Mouse (Mus musculus): ENCODE results near the gene Zfp275. TPM values are rescaled to one million over a fixed set of nuclear protein-coding genes. Genes with fewer than 3 reads are reported as not detected.
"Not testable (repeated sequence)": the region's sequence is repeated elsewhere in the genome, so short reads cannot be mapped to it uniquely, and the experiment has no call there.

The Zfp275 gene
- polyA plus RNA-seq, 1 experiment from 2014 or later = 12.6 TPM

DNA sequence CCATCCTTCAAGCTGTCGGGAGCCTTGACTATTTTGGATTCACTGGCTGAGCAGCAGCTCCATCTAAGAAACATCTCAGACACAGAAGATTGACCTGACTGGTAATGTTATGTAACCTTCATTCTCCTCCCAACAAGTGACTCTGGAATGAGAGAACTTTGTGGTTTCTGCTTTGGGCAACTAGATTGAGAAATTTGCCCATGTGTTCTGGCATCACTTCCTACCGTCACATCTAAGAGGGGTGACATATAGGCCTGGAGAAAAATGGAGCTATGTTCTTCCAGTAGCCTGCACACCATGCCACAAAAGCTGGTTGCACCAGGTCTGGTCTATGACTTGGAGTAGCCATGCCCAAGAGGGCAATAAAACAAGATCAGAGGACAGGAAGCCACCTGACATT is 13.7 kb downstream of the Zfp275 start:
- Histone ChIP-seq H3K27ac (no peak overlapping the region), H3K4me3 (no peak overlapping the region), H3K27me3 (ENCODE audit: insufficient read depth, poor library complexity, severe bottlenecking) (no peaks in the 10 kb centered on the region), H3K9me3 (peaks cover 11% of the 10 kb centered on the region; the same call in 1 of the 2 replicates), H3K36me3 (peaks cover 75% of the 10 kb centered on the region), H3K4me1 (replicated peaks) (no peaks in the 10 kb centered on the region)
- 93% methylated on average over 2 of the region's 2 CpGs for WGBS
- no peak for DNase-seq (ENCODE audit: low spot score)

DNA sequence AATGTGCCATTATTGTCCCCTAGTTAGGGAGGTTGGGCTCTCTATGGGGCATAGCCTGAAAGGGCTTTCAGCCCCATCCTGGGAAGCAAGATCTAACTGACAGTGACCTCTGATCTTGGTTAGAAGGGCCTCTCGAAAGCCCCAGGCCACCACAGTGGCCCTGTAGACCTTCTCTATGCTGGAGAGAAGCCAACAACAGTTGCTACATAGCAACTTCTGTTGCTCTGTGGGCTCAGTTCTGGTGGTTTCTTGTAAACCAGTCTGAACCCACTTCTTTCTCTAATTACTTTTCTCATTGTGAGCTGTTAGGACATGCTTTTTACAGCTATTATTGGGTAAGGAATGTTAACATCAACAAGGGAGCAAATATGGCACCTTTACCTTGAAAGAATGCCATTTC is 14.3 kb downstream of the Zfp275 start:
- peaks cover 69% of the 10 kb centered on the region for H3K36me3 ChIP-seq
- WGBS = 84% methylated on average over 1 of the region's 1 CpGs

DNA sequence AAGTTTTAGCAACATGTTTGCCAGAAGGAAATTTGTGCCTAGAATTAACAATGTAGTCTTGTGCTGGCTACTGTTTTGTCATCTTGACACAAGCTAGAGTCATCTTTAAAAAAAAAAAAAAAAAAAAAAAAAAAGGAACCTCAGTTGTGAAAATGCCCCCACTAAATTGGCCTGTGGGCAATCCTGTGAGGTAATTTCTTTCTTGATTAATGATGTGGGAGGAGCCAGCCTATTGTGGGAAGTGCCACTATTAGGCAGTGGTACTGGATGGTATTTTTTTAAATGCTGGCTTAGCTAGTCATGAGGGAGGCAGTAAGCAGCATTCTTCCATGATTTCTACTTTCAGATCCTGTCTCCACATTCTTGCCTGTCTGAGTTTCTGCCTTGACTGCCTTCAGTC is 20.9 kb downstream of the Zfp275 start:
- Histone ChIP-seq H3K36me3 (peaks cover 8% of the 10 kb centered on the region), H3K4me3 (no peak overlapping the region), H3K9me3 (no peaks in the 10 kb centered on the region), H3K4me1 (replicated peaks) (no peaks in the 10 kb centered on the region), H3K27ac (no peak overlapping the region), H3K27me3 (ENCODE audit: insufficient read depth, poor library complexity, severe bottlenecking) (no peaks in the 10 kb centered on the region)
- no peak for DNase-seq (ENCODE audit: low spot score)

More for the DNA sequence above, 14.3 kb downstream of the Zfp275 start:
- H3K4me3 ChIP-seq = no peak overlapping the region
- H3K27me3 ChIP-seq (ENCODE audit: insufficient read depth, poor library complexity, severe bottlenecking) = no peaks in the 10 kb centered on the region
- H3K9me3 ChIP-seq = peaks cover 11% of the 10 kb centered on the region; the same call in 1 of the 2 replicates
- no peak overlapping the region for H3K27ac ChIP-seq
- no peaks in the 10 kb centered on the region for H3K4me1 ChIP-seq (replicated peaks)
- DNase-seq (ENCODE audit: low spot score) = no peak

DNA sequence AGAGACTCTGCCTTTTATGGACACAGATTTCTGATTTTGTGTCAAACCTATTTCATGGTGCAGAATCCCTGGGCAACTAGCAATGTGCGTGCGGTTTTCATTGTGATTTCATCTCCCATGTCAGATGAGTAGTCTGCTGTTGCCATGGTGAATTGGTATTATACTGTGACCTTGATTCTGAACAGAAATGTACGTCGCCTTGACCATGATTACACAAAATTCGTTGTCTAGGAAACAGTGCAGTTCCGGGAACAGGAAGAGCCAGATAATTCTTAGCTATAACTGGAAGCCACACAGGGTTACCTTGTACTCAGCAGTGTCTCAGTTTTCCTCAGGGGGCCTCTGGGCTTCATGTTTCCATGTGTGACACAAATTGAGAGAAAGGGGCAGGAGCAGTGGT is 42.0 kb downstream of the Zfp275 start:
- H3K9me3 ChIP-seq = no peaks in the 10 kb centered on the region
- DNase-seq (ENCODE audit: low spot score) = no peak
- 81% methylated on average over 6 of the region's 6 CpGs for WGBS
- no peaks in the 10 kb centered on the region for H3K27me3 ChIP-seq (ENCODE audit: insufficient read depth, poor library complexity, severe bottlenecking)
- no peak overlapping the region for H3K27ac ChIP-seq
- H3K4me3 ChIP-seq = no peak overlapping the region
- no peaks in the 10 kb centered on the region for H3K4me1 ChIP-seq (replicated peaks)
- H3K36me3 ChIP-seq = no peaks in the 10 kb centered on the region

DNA sequence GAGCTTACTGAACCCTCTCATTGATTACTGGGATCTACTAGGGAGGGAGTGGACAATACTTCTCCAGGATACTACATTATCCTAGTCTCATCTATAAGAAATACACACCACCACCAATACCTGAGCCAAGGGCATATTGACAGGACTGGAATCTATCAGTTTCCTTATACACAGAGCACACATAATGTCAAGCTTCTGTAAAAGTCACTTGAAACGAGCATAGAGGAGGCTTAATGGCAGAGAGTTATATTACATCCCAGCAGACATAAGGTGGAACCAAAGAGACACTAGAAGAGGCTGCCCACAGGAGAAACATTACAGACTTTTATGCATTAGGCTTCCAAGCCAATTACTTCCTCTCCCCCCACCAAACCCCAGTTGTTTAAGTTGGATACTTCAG is 42.5 kb downstream of the Zfp275 start:
- Histone ChIP-seq H3K27ac (no peak overlapping the region), H3K4me3 (no peak overlapping the region), H3K4me1 (replicated peaks) (no peaks in the 10 kb centered on the region), H3K27me3 (ENCODE audit: insufficient read depth, poor library complexity, severe bottlenecking) (no peaks in the 10 kb centered on the region), H3K36me3 (no peaks in the 10 kb centered on the region), H3K9me3 (no peaks in the 10 kb centered on the region)
- DNase-seq (ENCODE audit: low spot score) = no peak
- WGBS = 44% methylated on average over 1 of the region's 1 CpGs

DNA sequence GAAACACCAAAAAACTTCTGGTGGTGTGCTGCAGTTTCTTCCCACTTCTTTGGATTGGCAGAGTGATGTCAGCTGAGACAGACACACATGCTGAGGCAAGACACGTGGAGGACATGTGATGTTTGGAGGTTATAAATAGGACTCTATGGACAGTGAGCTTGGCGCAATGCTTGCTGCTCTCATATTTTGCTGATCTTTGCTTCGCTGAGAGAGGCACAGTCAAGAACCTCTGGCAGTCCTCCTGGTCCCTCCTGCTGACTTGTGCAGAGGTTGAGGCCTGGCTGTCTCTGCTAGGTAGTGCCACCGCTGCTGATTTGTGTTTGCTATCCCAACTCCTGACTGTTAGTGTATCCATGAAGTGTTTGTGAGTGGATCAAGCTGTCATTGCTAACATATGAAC is 49.1 kb downstream of the Zfp275 start:
- Histone ChIP-seq H3K4me3 (no peak overlapping the region), H3K4me1 (replicated peaks) (no peaks in the 10 kb centered on the region), H3K27ac (no peak overlapping the region), H3K9me3 (no peaks in the 10 kb centered on the region), H3K27me3 (ENCODE audit: insufficient read depth, poor library complexity, severe bottlenecking) (0 out of 2 replicates have a peak, but pooled peaks cover 6% of the 10 kb centered on the region), H3K36me3 (no peaks in the 10 kb centered on the region)
- whole genome bisulfite sequencing = 83% methylated on average over 4 of the region's 4 CpGs
- DNase-seq (ENCODE audit: low spot score) = no peak

DNA sequence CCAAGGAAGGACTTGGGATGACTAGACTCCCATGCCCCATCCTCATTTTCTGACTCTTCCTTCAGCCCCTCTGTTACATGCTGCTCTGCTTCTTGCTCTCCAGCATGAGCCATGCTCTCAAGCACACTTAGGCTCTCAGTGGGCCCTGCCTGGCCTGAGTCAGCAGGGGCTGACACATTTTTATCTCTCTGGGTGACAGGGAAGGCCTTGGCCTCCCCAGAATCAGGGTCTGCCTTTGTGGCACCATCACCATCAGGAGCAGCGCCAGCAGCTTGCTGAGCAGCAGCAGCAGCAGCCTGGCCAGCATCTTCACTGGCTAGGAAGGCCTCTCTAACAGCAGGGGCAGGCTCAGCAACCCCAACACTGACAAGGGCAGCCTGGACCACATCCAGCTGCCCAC is 54.0 kb downstream of the Zfp275 start:
- WGBS = 92% methylated on average over 1 of the region's 1 CpGs
- H3K9me3 ChIP-seq = no peaks in the 10 kb centered on the region

DNA sequence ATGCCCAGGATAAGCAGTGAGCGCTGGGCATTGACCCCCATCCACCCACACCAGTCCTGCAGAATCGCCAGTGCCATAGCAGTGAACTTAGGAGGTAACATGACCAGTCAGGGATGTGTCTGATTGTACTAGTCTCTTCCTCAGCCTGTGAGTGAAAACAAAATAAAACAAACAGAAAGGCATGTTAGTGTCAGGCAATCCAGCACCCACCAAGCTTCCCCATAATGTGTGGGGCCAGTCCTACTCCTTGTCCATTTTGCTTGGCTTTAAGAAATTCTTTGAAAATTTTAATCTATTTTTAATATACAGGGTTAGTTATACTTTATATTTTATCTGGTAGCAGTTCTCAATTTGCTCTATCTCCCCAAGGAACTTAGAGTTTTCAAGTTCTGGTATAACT is 56.2 kb downstream of the Zfp275 start, which contains the start of gene Gm18336:
Gene Gm18336 (minus strand): TSS at position 101 of the 400 bp plus-strand sequence.
- not testable (repeated sequence) for H3K4me3 ChIP-seq; H3K36me3 ChIP-seq; H3K27ac ChIP-seq; H3K4me1 ChIP-seq (replicated peaks); DNase-seq (ENCODE audit: low spot score); H3K9me3 ChIP-seq
- WGBS = 70% methylated on average over 2 of the region's 2 CpGs
- peaks cover 12% of the 10 kb centered on the region; the same call in 1 of the 2 replicates for H3K27me3 ChIP-seq (ENCODE audit: insufficient read depth, poor library complexity, severe bottlenecking)

More for the DNA sequence above, 54.0 kb downstream of the Zfp275 start:
- H3K4me1 ChIP-seq (replicated peaks) = no peaks in the 10 kb centered on the region
- H3K27me3 ChIP-seq (ENCODE audit: insufficient read depth, poor library complexity, severe bottlenecking) = peaks cover 12% of the 10 kb centered on the region; the same call in 1 of the 2 replicates
- no peak overlapping the region for H3K27ac ChIP-seq
- no peak overlapping the region for H3K4me3 ChIP-seq
- DNase-seq (ENCODE audit: low spot score) = no peak
- H3K36me3 ChIP-seq = no peaks in the 10 kb centered on the region

DNA sequence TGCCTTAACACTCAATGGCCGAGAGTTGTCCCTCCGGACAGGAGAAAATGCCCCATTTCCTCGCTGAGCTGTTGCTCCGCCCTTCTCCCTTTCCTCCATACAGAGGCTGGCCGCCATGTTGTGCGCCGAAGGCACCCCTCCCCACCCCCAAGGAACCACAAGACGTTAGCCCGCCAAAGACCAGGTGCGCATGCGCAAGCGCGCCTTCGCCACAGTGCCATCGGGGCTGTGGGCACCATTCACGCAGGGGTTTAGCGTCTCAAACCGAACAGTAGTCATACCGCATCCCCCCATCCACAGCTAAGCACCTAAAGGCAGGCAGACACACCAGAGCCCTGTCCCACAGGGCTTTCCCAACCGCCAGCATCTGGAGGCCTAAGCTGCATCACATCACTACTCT is 58.5 kb downstream of the Zfp275 start:
- DNase-seq (ENCODE audit: low spot score) = no peak
- H3K9me3 ChIP-seq = no peaks in the 10 kb centered on the region
- H3K27me3 ChIP-seq (ENCODE audit: insufficient read depth, poor library complexity, severe bottlenecking) = peaks cover 9% of the 10 kb centered on the region; the same call in 1 of the 2 replicates
- no peaks in the 10 kb centered on the region for H3K4me1 ChIP-seq (replicated peaks)
- no peaks in the 10 kb centered on the region for H3K36me3 ChIP-seq
- WGBS = 87% methylated on average over 20 of the region's 20 CpGs
- H3K27ac ChIP-seq = no peak overlapping the region
- no peak overlapping the region for H3K4me3 ChIP-seq

DNA sequence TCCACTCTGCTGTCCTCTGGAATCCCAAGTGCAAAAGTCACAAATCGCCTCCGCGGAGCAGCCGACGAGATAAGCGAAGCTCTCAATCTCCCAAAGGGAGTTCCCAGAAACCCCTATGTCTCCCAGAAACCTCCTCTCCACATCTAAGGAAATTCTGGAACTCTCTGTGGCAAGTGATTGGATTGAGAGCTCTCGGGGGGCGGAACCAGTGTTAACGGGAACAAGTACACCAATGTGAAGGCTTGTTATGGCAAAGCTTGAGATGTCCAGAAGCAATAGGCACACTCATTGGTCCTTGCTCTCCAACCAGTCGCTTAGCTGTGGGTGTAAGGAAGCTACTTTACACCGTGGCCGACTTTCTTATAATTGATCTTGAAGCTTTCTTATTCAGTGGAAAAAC is 59.2 kb downstream of the Zfp275 start:
- H3K36me3 ChIP-seq = no peaks in the 10 kb centered on the region
- 92% methylated on average over 12 of the region's 12 CpGs for WGBS
- no peaks in the 10 kb centered on the region for H3K9me3 ChIP-seq

More for the DNA sequence above, 59.2 kb downstream of the Zfp275 start:
- H3K27ac ChIP-seq = no peak overlapping the region
- H3K4me3 ChIP-seq = no peak overlapping the region
- no peaks in the 10 kb centered on the region for H3K4me1 ChIP-seq (replicated peaks)
- peaks cover 5% of the 10 kb centered on the region; the same call in 1 of the 2 replicates for H3K27me3 ChIP-seq (ENCODE audit: insufficient read depth, poor library complexity, severe bottlenecking)
- DNase-seq (ENCODE audit: low spot score) = no peak

Other genes with a start within 250 kb of the Zfp275 start
- 2.1 and 2.7 TPM in 2 replicates for gene Xlr3a, start 245.5 kb upstream of the Zfp275 start, polyA plus RNA-seq (2016; fragmentation: Nextera tagmentation; extraction: Ambion mirVana)
- gene Gm14685, start 225.6 kb upstream of the Zfp275 start, polyA plus RNA-seq (2016; fragmentation: Nextera tagmentation; extraction: Ambion mirVana) = 0.24 and 0.26 TPM in 2 replicates
- not detected in 2 replicates for gene Xlr5b, start 193.8 kb upstream of the Zfp275 start, polyA plus RNA-seq (2016; fragmentation: Nextera tagmentation; extraction: Ambion mirVana)
- not detected in 2 replicates for gene DXBay18, start 193.2 kb upstream of the Zfp275 start, polyA plus RNA-seq (2016; fragmentation: Nextera tagmentation; extraction: Ambion mirVana)
- gene Spin2d, start 165.6 kb upstream of the Zfp275 start, polyA plus RNA-seq (2016; fragmentation: Nextera tagmentation; extraction: Ambion mirVana) = not detected in 2 replicates
- 11.1 and 12.8 TPM in 2 replicates for gene Xlr3b, start 150.4 kb upstream of the Zfp275 start, polyA plus RNA-seq (2016; fragmentation: Nextera tagmentation; extraction: Ambion mirVana)
- 0.45 and 0.68 TPM in 2 replicates for gene Xlr4b, start 128.3 kb upstream of the Zfp275 start, polyA plus RNA-seq (2016; fragmentation: Nextera tagmentation; extraction: Ambion mirVana)
- 14.1 and 19.8 TPM in 2 replicates for gene F8a, start 114.3 kb upstream of the Zfp275 start, polyA plus RNA-seq (2016; fragmentation: Nextera tagmentation; extraction: Ambion mirVana)
- 0.27 TPM in 1 of 2 replicates, not detected in the other for gene Xlr4c, start 99.5 kb upstream of the Zfp275 start, polyA plus RNA-seq (2016; fragmentation: Nextera tagmentation; extraction: Ambion mirVana)
- 0.20 and 0.30 TPM in 2 replicates for gene Xlr3c, start 77.2 kb upstream of the Zfp275 start, polyA plus RNA-seq (2016; fragmentation: Nextera tagmentation; extraction: Ambion mirVana)
- not detected in 2 replicates for gene Xlr5a, start 49.6 kb upstream of the Zfp275 start, polyA plus RNA-seq (2016; fragmentation: Nextera tagmentation; extraction: Ambion mirVana)
- not detected in 2 replicates for gene Xlr5c, start 49.6 kb upstream of the Zfp275 start, polyA plus RNA-seq (2016; fragmentation: Nextera tagmentation; extraction: Ambion mirVana)
- not detected in 2 replicates for gene Gm45015, start 5.8 kb upstream of the Zfp275 start, polyA plus RNA-seq (2016; fragmentation: Nextera tagmentation; extraction: Ambion mirVana)
- gene Gm18336, start 56.1 kb downstream of the Zfp275 start, polyA plus RNA-seq (2016; fragmentation: Nextera tagmentation; extraction: Ambion mirVana) = not detected in 2 replicates
- 0.10 and 0.17 TPM in 2 replicates for gene Zfp92, start 68.5 kb downstream of the Zfp275 start, polyA plus RNA-seq (2016; fragmentation: Nextera tagmentation; extraction: Ambion mirVana)
- 0.16 TPM in 1 of 2 replicates, not detected in the other for gene Trex2, start 92.7 kb downstream of the Zfp275 start, polyA plus RNA-seq (2016; fragmentation: Nextera tagmentation; extraction: Ambion mirVana)
- 79.7 and 81.4 TPM in 2 replicates for gene Haus7, start 116.4 kb downstream of the Zfp275 start, polyA plus RNA-seq (2016; fragmentation: Nextera tagmentation; extraction: Ambion mirVana)
- 17.0 and 24.3 TPM in 2 replicates for gene Bgn, start 141.0 kb downstream of the Zfp275 start, polyA plus RNA-seq (2016; fragmentation: Nextera tagmentation; extraction: Ambion mirVana)
- gene Atp2b3, start 160.5 kb downstream of the Zfp275 start, polyA plus RNA-seq (2016; fragmentation: Nextera tagmentation; extraction: Ambion mirVana) = 0.21 and 0.42 TPM in 2 replicates